Mouse (Mus musculus) heart, postnatal 0 days (tissue): ENCODE measurements around the gene Klhl42. TPM values are rescaled to one million over a fixed set of nuclear protein-coding genes. Genes with fewer than 3 reads are reported as not detected.

ENCODE experiments used
- ATAC-seq: fragments of 200-750 bp; cut with Nextera tagmentation; 2 replicates; pipeline ENCODE4 v1.8.0; 2017; ENCODE audit warnings: low read depth, moderate number of reproducible peaks, moderate library complexity; ENCODE audit not compliant: insufficient read depth
- DNase-seq: peaks from one replicate; pipeline ENCODE4 v3.0.0-alpha.2; 2016; ENCODE audit warnings: low spot score
- H3K27ac ChIP-seq: fragments of 300-500 bp; sonication (generic); 2 replicates; pipeline ENCODE4 v1.5.1; 2014; ENCODE audit warnings: low read depth, mild to moderate bottlenecking
- H3K27me3 ChIP-seq: fragments of 300-500 bp; sonication (generic); 2 replicates; pipeline ENCODE4 v1.6.1; 2014; ENCODE audit warnings: low read length, mixed read lengths; ENCODE audit not compliant: control insufficient read depth, insufficient read depth
- H3K36me3 ChIP-seq: fragments of 300-500 bp; sonication (generic); replicated peaks from 2 replicates; pipeline ENCODE4 v1.6.1; 2014; ENCODE audit warnings: low read length, mixed read lengths; ENCODE audit not compliant: control insufficient read depth, insufficient read depth
- H3K4me1 ChIP-seq: fragments of 300-500 bp; sonication (generic); 2 replicates; pipeline ENCODE4 v1.6.1; 2014; ENCODE audit warnings: antibody characterized with exemption; ENCODE audit not compliant: control insufficient read depth, insufficient read depth
- H3K4me2 ChIP-seq: fragments of 300-500 bp; sonication (generic); 2 replicates; pipeline ENCODE4 v1.6.1; 2014; ENCODE audit warnings: low read depth, mild to moderate bottlenecking, low read length, moderate library complexity
- H3K4me3 ChIP-seq: fragments of 300-500 bp; sonication (generic); 2 replicates; pipeline ENCODE4 v1.5.1; 2014; ENCODE audit warnings: low read depth, low read length
- H3K9ac ChIP-seq: fragments of 300-500 bp; sonication (generic); replicated peaks from 2 replicates; pipeline ENCODE4 v1.6.1; 2014; ENCODE audit warnings: low read depth, low read length, mixed read lengths
- H3K9me3 ChIP-seq: fragments of 300-500 bp; sonication (generic); replicated peaks from 2 replicates; pipeline ENCODE4 v1.6.1; 2016; ENCODE audit warnings: low read length; ENCODE audit not compliant: control insufficient read depth
- CTCF ChIP-seq: IDR thresholded peaks from 2 replicates; pipeline ENCODE4 v1.5.1; 2016; ENCODE audit warnings: antibody characterized with exemption, control low read depth, low read depth
- EP300 ChIP-seq: IDR thresholded peaks from 2 replicates; pipeline ENCODE4 v1.6.1; 2016; ENCODE audit warnings: antibody characterized with exemption, low read depth
- WGBS: fragments of 180-500 bp; shearing (Covaris S2); extraction: QIAGEN DNeasy Blood & Tissue Kit; methylation state at CpG from one replicate; pipeline ENCODE4 v1.1.7; 2014; 5-methylcytosine and 5-hydroxymethylcytosine counted together
- polyA plus RNA-seq: library from polyadenylated mRNA; unstranded; fragments of >200 nt; fragmentation: Nextera tagmentation; extraction: Ambion mirVana; gene quantifications from 2 replicates; pipeline ENCODE4 v1.2.1, GENCODE M21; 2015
- total RNA-seq: library from RNA; depleted of rRNA; stranded (reverse); fragments of >200 nt; gene quantifications from 2 replicates; pipeline ENCODE4 v1.2.3, GENCODE M21; 2014; ENCODE audit warnings: low replicate concordance

Gene Klhl42
- total and polyA plus RNA-seq, 2 experiments from 2014 or later: 2.2 to 56.8 TPM

DNA sequence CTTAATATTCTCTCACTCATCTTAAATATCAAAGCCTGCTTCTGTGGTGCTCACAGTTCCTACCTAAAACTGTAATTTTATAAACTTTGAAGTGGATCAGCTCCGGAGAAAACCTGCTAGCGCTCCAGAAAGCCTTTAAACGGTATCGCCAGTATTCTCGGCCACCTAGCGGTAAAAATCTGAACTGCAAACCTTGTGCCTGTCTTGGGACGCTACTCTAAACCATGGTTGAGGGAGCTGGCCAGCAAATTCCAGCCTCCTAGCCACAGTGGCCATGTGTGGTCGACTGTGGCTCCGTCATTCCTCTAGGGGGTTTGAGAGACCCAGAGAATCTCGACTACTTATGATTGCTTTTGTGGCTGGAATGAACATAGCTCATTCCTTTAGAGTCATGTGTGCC is 25.4 kb downstream of the Klhl42 start:
- no peak overlapping the region for H3K27ac ChIP-seq

DNA sequence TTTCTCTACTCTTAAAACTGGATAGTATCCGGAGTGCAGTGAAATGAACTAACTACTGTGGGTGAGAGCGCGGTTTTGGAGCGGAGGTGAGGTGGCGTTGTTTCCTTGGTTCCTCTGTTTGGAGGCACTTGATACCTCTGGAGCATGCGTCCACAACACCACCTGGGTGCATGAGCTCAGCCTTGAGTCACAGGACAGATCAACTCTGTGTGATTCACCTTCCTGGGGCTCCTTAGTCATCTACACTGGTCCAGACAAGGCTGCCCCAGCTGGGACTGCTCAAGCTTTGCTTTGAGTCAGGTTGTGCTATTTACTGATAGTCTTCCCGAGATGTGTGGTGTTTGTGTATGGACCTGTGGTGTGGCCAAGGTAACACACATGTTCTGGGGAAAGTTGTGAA is 26.6 kb downstream of the Klhl42 start:
- H3K36me3 ChIP-seq: peaks cover 3% of the 10 kb centered on the region; the same call in 1 of the 2 replicates
- no peak overlapping the region for H3K4me2 ChIP-seq
- 0 out of 2 replicates have a peak, but pooled peaks cover 7% of the 10 kb centered on the region for H3K4me1 ChIP-seq
- no peak overlapping the region for H3K9ac ChIP-seq
- WGBS: 93% methylated on average over 7 of the region's 7 CpGs
- no peak overlapping the region for H3K27ac ChIP-seq
- H3K9me3 ChIP-seq: no peaks in the 10 kb centered on the region
- ATAC-seq (no peak), DNase-seq (no peak)
- TF ChIP-seq EP300: no peak
- no peaks in the 10 kb centered on the region for H3K27me3 ChIP-seq
- H3K4me3 ChIP-seq: no peak overlapping the region

More for the DNA sequence above, 25.4 kb downstream of the Klhl42 start:
- H3K9me3 ChIP-seq: no peaks in the 10 kb centered on the region
- no peak overlapping the region for H3K4me3 ChIP-seq
- 0 out of 2 replicates have a peak, but pooled peaks cover 7% of the 10 kb centered on the region for H3K4me1 ChIP-seq
- 6% methylated on average over 10 of the region's 10 CpGs for WGBS
- H3K27me3 ChIP-seq: no peaks in the 10 kb centered on the region
- peak; percentile 81 for TF ChIP-seq CTCF
- no peak for TF ChIP-seq EP300
- no peak overlapping the region for H3K9ac ChIP-seq
- no peak overlapping the region for H3K4me2 ChIP-seq
- H3K36me3 ChIP-seq: peaks cover 6% of the 10 kb centered on the region; the same call in 1 of the 2 replicates
- peak; percentile 60 for DNase-seq
- ATAC-seq: peak; percentile 68; the same call in 1 of the 2 replicates

DNA sequence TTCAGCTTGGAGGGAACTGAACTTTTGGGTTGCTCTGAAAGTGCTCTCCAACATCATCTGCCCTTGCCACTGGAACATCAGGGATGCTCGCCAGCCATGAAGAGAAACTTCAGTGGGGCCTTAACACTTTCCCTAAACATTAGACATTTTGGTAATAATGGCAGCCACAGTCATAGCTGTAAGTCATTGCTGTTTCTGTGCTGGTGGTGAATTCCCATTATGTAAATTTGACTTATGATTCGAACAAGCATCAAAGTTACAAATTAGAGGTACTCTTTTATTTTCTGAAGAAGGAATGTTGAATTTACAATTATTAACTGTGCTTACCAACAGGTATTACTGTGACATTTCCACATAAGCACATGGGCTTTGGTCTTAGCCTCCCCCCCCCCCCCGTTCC is 27.0 kb downstream of the Klhl42 start:
- H3K4me3 ChIP-seq: no peak overlapping the region
- DNase-seq (no peak), ATAC-seq (no peak)
- H3K27ac ChIP-seq: no peak overlapping the region
- H3K9ac ChIP-seq: no peak overlapping the region
- no peaks in the 10 kb centered on the region for H3K27me3 ChIP-seq
- 75% methylated on average over 3 of the region's 3 CpGs for WGBS
- 0 out of 2 replicates have a peak, but pooled peaks cover 7% of the 10 kb centered on the region for H3K4me1 ChIP-seq
- no peaks in the 10 kb centered on the region for H3K9me3 ChIP-seq
- no peak overlapping the region for H3K4me2 ChIP-seq
- TF ChIP-seq EP300 (no peak), CTCF (no peak)
- H3K36me3 ChIP-seq: no peaks in the 10 kb centered on the region

DNA sequence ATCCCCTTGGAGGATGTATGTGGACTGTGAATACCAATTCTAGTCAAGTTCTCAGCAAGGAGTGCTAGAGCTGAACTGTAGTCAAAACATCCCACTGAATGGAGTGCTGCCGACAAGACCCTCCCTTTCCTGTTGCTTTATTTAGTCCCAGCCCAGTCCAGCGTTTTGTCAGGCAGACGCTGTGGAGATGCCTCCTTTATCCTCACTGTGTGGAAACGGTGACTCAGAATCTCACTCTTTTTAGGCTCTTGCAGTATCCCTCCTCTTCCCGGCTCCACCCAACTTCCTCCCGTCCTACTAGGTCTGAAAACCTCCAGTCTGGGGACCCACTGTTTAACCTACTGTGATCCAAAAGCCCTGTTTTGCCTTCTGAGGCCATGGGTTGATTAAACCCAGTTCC is 30.1 kb downstream of the Klhl42 start:
- Histone ChIP-seq H3K36me3 (no peaks in the 10 kb centered on the region), H3K4me1 (0 out of 2 replicates have a peak, but pooled peaks cover 7% of the 10 kb centered on the region), H3K4me2 (no peak overlapping the region), H3K27ac (no peak overlapping the region), H3K9me3 (no peaks in the 10 kb centered on the region), H3K4me3 (no peak overlapping the region), H3K27me3 (no peaks in the 10 kb centered on the region), H3K9ac (no peak overlapping the region)
- DNase-seq: peak; percentile 52
- TF ChIP-seq CTCF (no peak), EP300 (no peak)
- ATAC-seq: peak; percentile 55
- 14% methylated on average over 6 of the region's 6 CpGs for WGBS

DNA sequence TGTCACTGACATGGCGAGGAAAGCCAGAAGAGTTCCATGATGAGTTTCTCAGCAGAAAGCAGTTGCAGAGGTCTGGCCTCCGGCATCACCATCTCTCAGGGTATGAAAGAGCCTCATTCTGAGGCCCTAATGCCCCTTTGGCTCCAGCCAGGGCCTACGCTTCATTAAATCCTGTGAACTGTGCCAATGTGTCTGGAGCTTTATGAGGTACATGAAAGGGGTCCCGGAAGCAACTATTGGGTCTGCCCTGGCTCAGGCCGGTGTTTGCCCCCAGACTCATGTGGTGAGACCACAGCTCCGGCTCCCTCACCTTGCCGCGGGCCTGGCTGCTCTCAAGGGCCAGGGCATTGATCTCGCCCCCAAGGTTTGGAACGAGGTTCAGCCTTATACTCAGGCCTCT is 36.1 kb downstream of the Klhl42 start:
- DNase-seq (no peak), ATAC-seq (no peak)
- Histone ChIP-seq H3K9ac (no peak overlapping the region), H3K4me3 (no peak overlapping the region), H3K9me3 (no peaks in the 10 kb centered on the region), H3K27ac (no peak overlapping the region), H3K27me3 (no peaks in the 10 kb centered on the region), H3K4me2 (no peak overlapping the region), H3K36me3 (no peaks in the 10 kb centered on the region), H3K4me1 (no peaks in the 10 kb centered on the region)
- TF ChIP-seq CTCF: no peak
- no peak for TF ChIP-seq EP300
- WGBS: 88% methylated on average over 10 of the region's 10 CpGs

DNA sequence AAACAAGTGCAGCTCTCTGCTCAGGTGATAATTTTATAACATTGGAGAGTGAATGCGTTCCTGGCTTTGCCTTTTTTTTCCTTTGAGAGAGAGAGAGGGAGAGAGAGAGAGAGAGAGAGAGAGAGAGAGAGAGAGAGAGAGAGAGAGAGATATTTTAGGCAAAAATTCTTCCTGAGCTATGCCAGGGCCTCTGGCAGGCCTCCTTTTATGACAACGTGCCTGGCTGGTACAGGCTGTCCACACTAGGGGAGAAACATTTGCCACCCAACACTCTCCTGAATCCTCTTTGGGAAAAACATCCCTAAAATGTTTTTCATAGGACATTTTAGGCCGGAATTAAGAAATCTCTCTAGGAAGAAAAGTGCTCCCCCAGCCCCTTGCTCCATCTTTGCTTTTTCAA is 47.1 kb downstream of the Klhl42 start:
- Histone ChIP-seq H3K4me3 (no peak overlapping the region), H3K4me1 (0 out of 2 replicates have a peak, but pooled peaks cover 4% of the 10 kb centered on the region), H3K27me3 (no peaks in the 10 kb centered on the region), H3K4me2 (no peak overlapping the region), H3K9ac (no peak overlapping the region), H3K36me3 (no peaks in the 10 kb centered on the region), H3K9me3 (no peaks in the 10 kb centered on the region), H3K27ac (peak overlapping the region; percentile 3; the same call in 1 of the 2 replicates)
- 43% methylated on average over 3 of the region's 3 CpGs for WGBS
- ATAC-seq (peak; percentile 70; the same call in 1 of the 2 replicates), DNase-seq (peak; percentile 41)
- no peak for TF ChIP-seq CTCF
- TF ChIP-seq EP300: no peak
